Mouse (Mus musculus): ENCODE measurements at regions not wholly inside any gene's neighbourhood (a gene's known extent, or its start where the extent isn't known, plus 50 kb on each side); places are given as distances from the start of the nearest gene placed in this dataset.

DNA sequence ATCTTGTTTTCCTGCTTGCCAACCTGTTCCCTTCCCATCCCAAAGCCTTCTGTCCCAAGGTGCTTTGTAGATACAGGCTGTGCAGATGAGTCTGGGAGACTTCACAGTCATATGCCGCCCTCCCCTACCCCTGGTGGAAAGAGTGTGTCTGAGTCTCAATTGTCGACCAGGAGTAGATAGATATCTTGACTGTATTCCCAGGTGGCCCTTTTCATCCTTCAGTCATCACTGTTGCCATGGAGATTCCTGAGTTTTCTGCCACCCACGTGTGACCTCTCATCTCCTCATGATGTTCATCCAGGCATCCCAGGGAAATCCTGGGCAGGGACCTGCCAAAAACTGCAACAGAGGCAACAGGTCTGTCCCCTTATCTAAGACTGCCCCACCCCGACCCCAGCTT, 128.1 kb upstream of the Adamts18 start:
- TF ChIP-seq CTCF (IDR thresholded peaks at IDR 0.05) (no peak), EP300 (IDR thresholded peaks at IDR 0.05) (no peak)
